Mouse (Mus musculus): ENCODE data around the gene Gm9913. TPM values are rescaled to one million over a fixed set of nuclear protein-coding genes. Genes with fewer than 3 reads are reported as not detected.
A peak's percentile ranks its signal among the peaks of the same experiment; 100 is the strongest.

Gene Gm9913
- polyA plus RNA-seq, 1 experiment from 2014 or later = 0.34 TPM

GRCm38 (mm10) chr2:125515291-125516057 is 10.6 kb downstream of the Gm9913 start:
- Histone ChIP-seq H3K36me3 (ENCODE audit: control insufficient read depth, insufficient read depth) (no peaks in the 10 kb centered on the region), H3K27me3 (replicated peaks; ENCODE audit: control insufficient read depth, insufficient read depth, low read length) (no peaks in the 10 kb centered on the region), H3K4me2 (replicated peaks; ENCODE audit: low read depth) (no peak overlapping the region), H3K4me3 (ENCODE audit: low read depth, low read length) (no peak overlapping the region), H3K27ac (ENCODE audit: low read depth, low read length) (no peak overlapping the region), H3K4me1 (replicated peaks; ENCODE audit: control insufficient read depth, insufficient read depth, low read length) (no peaks in the 10 kb centered on the region), H3K9me3 (ENCODE audit: control insufficient read depth) (no peaks in the 10 kb centered on the region), H3K9ac (ENCODE audit: low read depth, low read length) (no peak overlapping the region)
- 67% methylated on average over 12 of the region's 12 CpGs for WGBS
- ATAC-seq = no peak
- no peak for TF ChIP-seq CTCF (IDR thresholded peaks at IDR 0.05; ENCODE audit: low read depth)

- no peak overlapping the region for H3K9ac ChIP-seq (ENCODE audit: low read depth, low read length)
- ATAC-seq = no peak
- no peak overlapping the region for H3K4me3 ChIP-seq (ENCODE audit: low read depth, low read length)
- no peaks in the 10 kb centered on the region for H3K4me1 ChIP-seq (replicated peaks; ENCODE audit: control insufficient read depth, insufficient read depth, low read length)
- no peak overlapping the region for H3K27ac ChIP-seq (ENCODE audit: low read depth, low read length)
- H3K36me3 ChIP-seq (ENCODE audit: control insufficient read depth, insufficient read depth) = no peaks in the 10 kb centered on the region
- no peak for TF ChIP-seq CTCF (IDR thresholded peaks at IDR 0.05; ENCODE audit: low read depth)
- H3K27me3 ChIP-seq (replicated peaks; ENCODE audit: control insufficient read depth, insufficient read depth, low read length) = no peaks in the 10 kb centered on the region
- 12% methylated on average over 4 of the region's 4 CpGs for WGBS
- no peaks in the 10 kb centered on the region for H3K9me3 ChIP-seq (ENCODE audit: control insufficient read depth)
- H3K4me2 ChIP-seq (replicated peaks; ENCODE audit: low read depth) = no peak overlapping the region
These were observed 11.7 kb downstream of the Gm9913 start for GRCm38 (mm10) chr2:125516594-125516993.

- no peak for TF ChIP-seq CTCF (IDR thresholded peaks at IDR 0.05; ENCODE audit: low read depth)
- H3K9ac ChIP-seq (ENCODE audit: low read depth, low read length) = no peak overlapping the region
- H3K4me1 ChIP-seq (replicated peaks; ENCODE audit: control insufficient read depth, insufficient read depth, low read length) = no peaks in the 10 kb centered on the region
- no peak overlapping the region for H3K4me2 ChIP-seq (replicated peaks; ENCODE audit: low read depth)
- H3K9me3 ChIP-seq (ENCODE audit: control insufficient read depth) = no peaks in the 10 kb centered on the region
- no peak for ATAC-seq
- no peak overlapping the region for H3K27ac ChIP-seq (ENCODE audit: low read depth, low read length)
- H3K27me3 ChIP-seq (replicated peaks; ENCODE audit: control insufficient read depth, insufficient read depth, low read length) = no peaks in the 10 kb centered on the region
- no peak overlapping the region for H3K4me3 ChIP-seq (ENCODE audit: low read depth, low read length)
- H3K36me3 ChIP-seq (ENCODE audit: control insufficient read depth, insufficient read depth) = no peaks in the 10 kb centered on the region
- WGBS = 80% methylated on average over 2 of the region's 2 CpGs
These were observed 20.6 kb downstream of the Gm9913 start for GRCm38 (mm10) chr2:125525484-125525883.

- Histone ChIP-seq H3K27me3 (replicated peaks; ENCODE audit: control insufficient read depth, insufficient read depth, low read length) (no peaks in the 10 kb centered on the region), H3K4me1 (replicated peaks; ENCODE audit: control insufficient read depth, insufficient read depth, low read length) (no peaks in the 10 kb centered on the region), H3K4me3 (ENCODE audit: low read depth, low read length) (no peak overlapping the region), H3K4me2 (replicated peaks; ENCODE audit: low read depth) (no peak overlapping the region), H3K9ac (ENCODE audit: low read depth, low read length) (no peak overlapping the region), H3K9me3 (ENCODE audit: control insufficient read depth) (no peaks in the 10 kb centered on the region), H3K27ac (ENCODE audit: low read depth, low read length) (no peak overlapping the region), H3K36me3 (ENCODE audit: control insufficient read depth, insufficient read depth) (no peaks in the 10 kb centered on the region)
- WGBS = 65% methylated on average over 5 of the region's 5 CpGs
- no peak for ATAC-seq
- TF ChIP-seq CTCF (IDR thresholded peaks at IDR 0.05; ENCODE audit: low read depth) = no peak
These were observed 21.7 kb downstream of the Gm9913 start for GRCm38 (mm10) chr2:125526566-125526965.

GRCm38 (mm10) chr2:125530665-125531064 is 25.8 kb downstream of the Gm9913 start:
- TF ChIP-seq CTCF (IDR thresholded peaks at IDR 0.05; ENCODE audit: low read depth) = no peak
- Histone ChIP-seq H3K27ac (ENCODE audit: low read depth, low read length) (no peak overlapping the region), H3K9ac (ENCODE audit: low read depth, low read length) (no peak overlapping the region), H3K9me3 (ENCODE audit: control insufficient read depth) (no peaks in the 10 kb centered on the region), H3K27me3 (replicated peaks; ENCODE audit: control insufficient read depth, insufficient read depth, low read length) (no peaks in the 10 kb centered on the region), H3K4me1 (replicated peaks; ENCODE audit: control insufficient read depth, insufficient read depth, low read length) (no peaks in the 10 kb centered on the region), H3K36me3 (ENCODE audit: control insufficient read depth, insufficient read depth) (no peaks in the 10 kb centered on the region), H3K4me2 (replicated peaks; ENCODE audit: low read depth) (no peak overlapping the region), H3K4me3 (ENCODE audit: low read depth, low read length) (no peak overlapping the region)
- 0 out of 2 replicates have a peak, but pooled peaks have one; percentile 19 for ATAC-seq
- 51% methylated on average over 6 of the region's 6 CpGs for WGBS

- no peak overlapping the region for H3K4me3 ChIP-seq (ENCODE audit: low read depth, low read length)
- no peaks in the 10 kb centered on the region for H3K27me3 ChIP-seq (replicated peaks; ENCODE audit: control insufficient read depth, insufficient read depth, low read length)
- WGBS = 86% methylated on average over 3 of the region's 3 CpGs
- no peak for ATAC-seq
- H3K27ac ChIP-seq (ENCODE audit: low read depth, low read length) = no peak overlapping the region
- TF ChIP-seq CTCF (IDR thresholded peaks at IDR 0.05; ENCODE audit: low read depth) = no peak
- no peak overlapping the region for H3K4me2 ChIP-seq (replicated peaks; ENCODE audit: low read depth)
- H3K9ac ChIP-seq (ENCODE audit: low read depth, low read length) = no peak overlapping the region
- no peaks in the 10 kb centered on the region for H3K9me3 ChIP-seq (ENCODE audit: control insufficient read depth)
- H3K36me3 ChIP-seq (ENCODE audit: control insufficient read depth, insufficient read depth) = no peaks in the 10 kb centered on the region
- H3K4me1 ChIP-seq (replicated peaks; ENCODE audit: control insufficient read depth, insufficient read depth, low read length) = no peaks in the 10 kb centered on the region
These were observed 34.8 kb downstream of the Gm9913 start for GRCm38 (mm10) chr2:125539640-125540039.

All from intestine, postnatal 0 days (tissue).